Mouse (Mus musculus): ENCODE data around the gene Gp6.
"Not testable (repeated sequence)": the region's sequence is repeated elsewhere in the genome, so short reads cannot be mapped to it uniquely, and the experiment has no call there.

The Gp6 gene

DNA sequence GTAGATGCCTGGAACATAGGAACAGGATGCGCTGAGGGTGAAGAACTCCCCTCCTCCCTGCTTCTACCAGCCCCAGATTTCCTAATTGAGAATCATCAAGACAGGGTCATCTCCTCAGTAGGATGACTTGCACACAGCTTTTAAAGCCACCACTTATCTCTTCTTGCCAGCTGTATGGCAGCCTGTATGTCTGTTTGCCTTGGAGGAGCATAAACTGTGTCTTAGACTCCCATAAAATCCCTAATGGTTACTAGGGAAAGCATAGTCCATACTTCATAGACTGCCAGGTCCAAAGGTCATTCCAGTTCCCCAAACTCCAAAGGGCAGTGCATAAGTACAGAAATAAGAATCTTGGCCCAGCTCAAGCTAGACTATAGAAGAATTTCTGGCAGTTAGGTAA is at the start of gene Gp6:
Gp6 (minus strand) TSS at position 15 of the 400 bp plus-strand sequence.
- in situ Hi-C loops (cut with MboI, MseI): no loop called here

DNA sequence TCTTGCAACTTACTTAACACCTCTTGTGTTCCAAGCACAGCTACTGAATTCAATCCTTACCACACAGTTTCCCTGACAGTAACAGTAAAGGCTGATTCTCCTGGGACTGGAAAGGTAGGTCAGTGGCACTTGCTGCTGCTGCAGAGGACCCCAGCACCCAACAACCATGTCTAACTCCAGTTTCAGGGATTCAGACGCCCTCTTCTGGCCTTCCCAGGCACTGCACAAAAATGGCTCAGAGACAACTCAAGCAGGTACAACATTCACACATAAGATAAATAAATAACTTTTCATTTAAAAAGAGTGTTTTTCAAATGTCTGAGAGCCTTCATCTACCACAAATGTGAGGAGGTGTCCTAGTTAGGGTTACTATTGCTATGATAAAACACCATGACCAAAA is 49.6 kb upstream of the Gp6 start:
- in situ Hi-C loops (cut with MboI, MseI): loop anchor here (5.0 kb wide), 1 partner anchor 425 kb away; the partner anchor contains the start of gene Isoc2b

DNA sequence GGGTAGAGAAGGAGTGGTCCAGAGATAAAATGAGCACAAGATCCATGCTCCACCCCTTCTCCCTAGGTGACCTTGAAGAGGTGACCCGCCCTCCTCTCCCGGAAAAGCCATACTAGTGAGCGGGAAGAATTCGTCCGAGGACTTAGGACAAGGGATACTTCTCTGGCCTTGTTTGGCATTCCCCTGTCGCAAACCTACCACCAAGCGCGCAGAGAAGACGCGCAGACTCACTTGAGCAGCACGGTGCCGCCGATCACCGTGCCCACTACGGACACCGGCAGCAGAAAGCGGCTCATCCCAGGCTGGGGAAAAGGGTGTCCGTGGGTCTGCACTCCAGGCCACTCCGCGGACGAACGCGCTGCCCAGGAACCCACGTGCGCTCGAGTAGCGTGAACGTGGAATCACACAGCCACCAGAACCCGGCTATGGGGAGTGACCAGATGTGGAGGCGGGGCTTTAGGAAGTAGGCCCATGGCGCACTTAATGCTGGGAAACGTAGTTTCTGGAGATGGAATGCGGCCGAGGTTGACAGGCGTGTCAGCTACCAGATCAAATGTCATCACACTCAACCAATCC is 47.8 kb upstream of the Gp6 start, which contains the start of gene Rdh13:
Rdh13 (minus strand) TSS at position 434 of the 576 bp plus-strand sequence.
- in situ Hi-C loops (cut with MboI, MseI): loop anchor here (5.0 kb wide), 1 partner anchor 427 kb away; the partner anchor contains the start of gene Isoc2b

- in situ Hi-C loops (cut with MboI, MseI): no loop called here
These were observed 43.0 kb upstream of the Gp6 start for GRCm38 (mm10) chr7:4440549-4440948.

DNA sequence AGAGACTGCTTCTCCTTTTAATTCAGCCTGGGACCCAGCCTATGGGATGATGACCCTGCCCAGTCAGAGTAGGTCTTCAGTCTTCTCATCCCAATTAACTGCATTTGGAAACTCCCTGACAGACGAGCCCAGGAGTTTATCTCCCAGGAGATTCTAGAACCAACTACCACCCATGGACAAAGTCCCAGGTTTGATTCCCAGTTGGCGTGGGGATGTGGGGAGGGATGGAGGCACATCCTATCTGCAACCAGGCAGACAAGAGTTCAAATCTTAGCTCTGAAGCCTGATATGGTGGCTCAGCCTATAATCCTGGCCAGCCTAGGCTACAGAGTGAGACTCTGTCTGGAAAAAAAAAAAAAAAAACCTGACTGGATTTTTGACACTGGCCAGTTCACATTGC is 40.2 kb upstream of the Gp6 start:
- in situ Hi-C loops (cut with MboI, MseI): loop anchor here (5.0 kb wide), 1 partner anchor 310 kb away; no protein-coding TSS in a partner anchor

- in situ Hi-C loops (cut with MboI, MseI): loop anchor here (5.0 kb wide), 1 partner anchor 90 kb away; the partner anchor contains the start of gene Tnni3
These were observed 34.5 kb upstream of the Gp6 start for GRCm38 (mm10) chr7:4432026-4432425.

GRCm38 (mm10) chr7:4431548-4431947 is 34.0 kb upstream of the Gp6 start:
- in situ Hi-C loops (cut with MboI, MseI): loop anchor here (5.0 kb wide), 1 partner anchor 91 kb away; the partner anchor contains the start of gene Tnni3

- in situ Hi-C loops (cut with MboI, MseI): loop anchor here (5.0 kb wide), 1 partner anchor 92 kb away; the partner anchor contains the start of gene Tnni3
These were observed 32.8 kb upstream of the Gp6 start for GRCm38 (mm10) chr7:4430246-4430844.

- in situ Hi-C loops (cut with MboI, MseI): no loop called here
These were observed 29.8 kb upstream of the Gp6 start for GRCm38 (mm10) chr7:4427161-4427912.

GRCm38 (mm10) chr7:4420230-4420629 is 22.7 kb upstream of the Gp6 start:
- in situ Hi-C loops (cut with MboI, MseI): no loop called here

GRCm38 (mm10) chr7:4419681-4420080 is 22.1 kb upstream of the Gp6 start:
- in situ Hi-C loops (cut with MboI, MseI): no loop called here

DNA sequence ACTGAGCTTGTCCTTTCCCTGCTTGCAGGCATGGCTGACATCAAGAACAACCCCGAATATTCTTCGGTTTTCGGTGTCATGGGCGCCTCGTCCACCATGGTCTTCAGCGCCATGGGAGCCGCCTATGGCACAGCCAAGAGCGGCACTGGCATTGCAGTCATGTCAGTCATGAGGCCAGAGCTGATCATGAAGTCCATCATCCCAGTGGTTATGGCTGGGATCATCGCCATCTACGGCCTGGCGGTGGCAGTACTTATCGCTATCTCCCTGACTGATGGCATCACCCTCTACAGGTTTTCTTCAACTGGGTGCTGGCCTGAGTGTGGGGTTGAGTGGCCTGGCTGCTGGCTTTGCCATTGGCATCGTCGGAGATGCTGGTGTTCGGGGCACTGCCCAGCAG is 14.9 kb upstream of the Gp6 start:
- in situ Hi-C loops (cut with MboI, MseI): not testable (repeated sequence)

DNA sequence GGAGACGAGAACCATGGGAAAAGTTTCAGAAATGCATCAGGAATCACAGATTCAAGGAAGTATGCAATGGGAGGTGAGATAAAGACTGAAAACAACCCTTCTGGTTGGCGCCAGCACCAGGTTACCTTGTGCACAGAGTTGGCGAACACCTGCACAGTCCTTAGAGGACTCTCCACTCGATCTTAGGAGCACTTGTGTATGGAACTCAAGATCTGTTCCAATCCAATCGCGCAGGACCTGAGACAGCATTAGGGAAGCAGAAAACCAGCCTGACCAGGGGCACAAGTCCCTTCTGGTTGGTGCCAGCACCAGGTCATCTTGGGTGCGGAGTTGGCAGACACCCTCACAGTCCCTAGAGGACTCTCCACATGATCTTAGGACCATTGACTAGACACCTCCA is 24.0 kb downstream of the Gp6 start:
- in situ Hi-C loops (cut with MboI, MseI): no loop called here

DNA sequence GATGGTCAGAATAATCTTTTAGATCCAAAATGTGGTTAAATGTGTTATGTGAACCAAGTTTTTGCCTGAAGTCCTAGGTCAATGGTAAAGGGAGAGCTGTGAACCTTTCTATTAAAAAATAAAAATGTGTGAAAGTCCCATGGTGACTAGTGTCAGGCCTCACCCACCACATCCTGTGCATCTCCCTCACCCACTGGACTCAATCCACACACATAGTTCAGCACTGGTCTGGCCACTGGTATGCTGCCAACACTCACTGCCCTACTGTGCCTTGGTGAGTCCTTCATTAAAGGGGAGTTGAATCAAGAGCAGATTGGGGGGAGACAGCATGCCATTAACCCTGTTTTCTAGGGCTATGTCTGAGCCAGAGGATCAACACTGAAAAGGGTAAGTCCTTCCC is 60.0 kb downstream of the Gp6 start, which contains the start of gene Ncr1:
Ncr1 (plus strand) TSS at position 216 of the 400 bp plus-strand sequence.
- in situ Hi-C loops (cut with MboI, MseI): no loop called here

DNA sequence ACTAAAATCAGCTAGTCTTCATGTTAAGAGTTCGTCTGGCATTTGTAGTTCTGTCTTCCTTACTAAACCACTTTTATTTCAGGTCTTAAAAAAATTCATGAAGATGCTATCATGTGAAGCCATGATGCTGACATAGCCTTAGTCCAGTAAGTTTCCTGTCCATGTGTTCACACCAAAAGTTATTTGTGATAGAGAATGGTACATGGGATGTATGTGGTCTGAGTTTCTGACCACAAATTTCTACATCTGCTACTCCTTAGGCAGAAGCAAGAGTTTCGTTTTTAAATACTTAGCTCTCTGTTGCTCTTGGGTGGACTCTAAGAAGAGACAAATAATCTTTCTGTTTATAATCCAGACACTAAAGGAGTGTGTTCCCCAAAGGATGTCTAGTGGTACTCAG is 74.2 kb downstream of the Gp6 start:
- in situ Hi-C loops (cut with MboI, MseI): no loop called here
